Mouse (Mus musculus) liver, adult (tissue): ENCODE data around the gene Vstm2a.

Source experiments
- GATA4 ChIP-seq: IDR thresholded peaks from 2 replicates; pipeline ENCODE4 v1.6.1; 2014; ENCODE audit warnings: mild to moderate bottlenecking, low read length; ENCODE audit not compliant: insufficient replicate concordance

Vstm2a gene

DNA sequence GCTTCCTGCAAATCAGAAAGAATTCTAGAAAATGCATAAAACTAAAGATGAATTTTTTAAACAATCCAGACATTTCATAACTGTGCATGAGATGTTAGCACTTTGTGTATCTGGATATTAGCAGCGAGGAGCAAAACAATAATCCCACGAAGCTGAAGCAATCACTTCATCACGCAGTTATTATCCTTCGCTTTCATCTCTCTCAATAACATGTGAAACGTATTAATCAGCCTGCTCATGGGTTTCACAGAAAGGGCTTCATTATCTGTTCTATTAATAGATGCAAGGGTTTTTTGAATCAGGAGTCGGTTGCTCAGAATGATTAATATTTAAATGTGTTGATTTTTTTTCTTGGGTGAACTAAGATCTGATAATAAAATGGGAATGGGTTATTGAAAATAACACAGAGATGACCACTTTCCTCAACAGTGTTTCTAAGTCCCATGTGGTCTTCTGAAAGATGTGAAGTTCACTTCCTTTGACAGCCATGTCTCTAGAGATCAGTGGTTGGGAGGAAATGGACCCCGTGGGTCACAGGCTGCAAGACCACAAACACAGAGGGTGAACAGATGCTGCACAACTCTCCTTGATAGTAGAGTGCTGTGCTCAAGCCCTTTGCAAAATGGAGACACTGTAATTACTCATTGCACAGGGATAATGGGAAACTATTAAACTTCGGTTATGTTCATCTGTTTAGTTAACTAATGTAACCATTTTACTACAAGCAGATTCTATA is 109.5 kb downstream of the Vstm2a start:
- no peak for TF ChIP-seq GATA4

DNA sequence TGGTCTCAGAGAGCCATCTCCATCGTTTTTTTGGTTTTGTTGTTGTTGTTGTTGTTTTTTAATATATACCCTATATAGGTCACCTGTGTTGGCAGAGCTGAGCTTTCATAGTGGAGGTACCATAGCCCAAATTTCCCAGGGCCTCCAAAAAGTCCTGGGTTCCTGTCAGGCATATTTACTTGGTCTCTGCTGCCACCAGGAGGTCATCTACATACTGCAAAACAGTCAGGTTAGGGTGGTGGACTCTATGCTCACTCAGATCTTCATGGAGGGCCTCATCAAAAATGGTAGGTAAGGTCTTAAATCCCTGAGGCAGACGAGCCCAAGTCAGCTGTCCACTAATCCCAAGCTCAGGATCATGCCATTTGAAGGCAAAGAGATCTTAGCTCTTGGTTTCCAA is 146.1 kb downstream of the Vstm2a start:
- no peak for TF ChIP-seq GATA4

DNA sequence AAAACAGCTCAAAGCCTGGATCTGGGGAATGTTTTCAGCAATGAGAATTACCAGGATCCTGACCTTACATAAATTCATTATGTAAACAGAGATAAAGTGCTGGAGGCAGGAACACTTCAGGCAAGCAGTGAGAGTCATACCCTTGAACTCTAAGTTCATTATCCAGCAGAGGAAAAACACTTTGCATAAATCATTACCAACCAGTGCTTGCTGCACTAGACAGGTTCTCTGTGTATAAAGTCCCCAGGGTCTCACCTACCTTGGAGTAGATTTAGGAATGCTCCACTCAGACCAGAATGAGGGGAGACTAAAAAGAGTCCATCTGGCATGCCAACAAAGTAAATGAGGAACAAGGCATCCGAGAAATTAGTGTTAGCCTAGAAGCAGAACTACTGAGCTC is 154.2 kb downstream of the Vstm2a start:
- TF ChIP-seq GATA4, result no peak

DNA sequence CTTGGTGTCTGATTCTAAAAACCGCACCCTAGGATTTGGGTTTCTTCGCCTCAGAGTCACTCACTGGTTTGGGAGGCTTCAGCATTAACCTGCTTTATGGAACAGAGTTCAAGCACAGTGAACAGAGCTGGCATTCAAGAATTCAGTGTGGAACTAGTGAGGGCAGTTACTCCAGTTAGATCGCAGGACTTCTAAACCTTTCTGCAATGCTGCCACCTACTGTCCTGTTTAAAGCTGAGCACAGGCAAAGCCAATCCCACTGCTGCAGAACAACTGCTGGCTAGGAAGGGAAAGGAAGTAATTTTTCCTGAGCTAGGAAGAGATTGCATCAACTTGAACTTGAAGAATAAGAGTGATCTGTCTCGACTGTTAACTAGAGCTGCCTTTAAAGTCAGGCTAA is 155.1 kb downstream of the Vstm2a start:
- no peak for TF ChIP-seq GATA4

DNA sequence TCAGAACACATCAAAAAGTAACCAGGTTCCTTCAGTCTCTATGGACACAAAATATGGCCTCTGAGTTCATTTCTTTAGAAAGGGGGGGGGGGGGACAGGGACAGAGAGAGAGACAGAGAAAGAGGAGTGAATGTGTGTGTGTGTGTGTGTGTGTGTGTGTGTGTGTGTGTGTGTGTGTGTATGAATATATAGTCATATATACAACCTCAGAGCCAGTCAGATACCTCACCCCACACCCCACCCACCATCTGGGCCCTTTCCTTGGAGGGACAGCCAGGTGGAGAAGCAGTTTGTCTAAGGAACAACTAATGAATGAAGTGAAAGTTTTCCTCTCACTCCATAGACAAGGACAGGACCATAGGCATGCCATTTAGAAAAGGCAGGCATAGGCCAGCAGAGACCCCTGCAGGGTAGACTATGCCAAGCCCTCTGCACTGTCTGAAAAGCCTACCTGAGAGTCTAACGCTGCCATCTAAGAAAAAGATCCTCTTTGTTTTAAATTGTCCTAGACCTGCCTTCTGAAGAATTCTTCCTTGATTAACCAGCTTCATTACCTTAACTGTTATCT is 155.6 kb downstream of the Vstm2a start:
- TF ChIP-seq GATA4, result no peak

DNA sequence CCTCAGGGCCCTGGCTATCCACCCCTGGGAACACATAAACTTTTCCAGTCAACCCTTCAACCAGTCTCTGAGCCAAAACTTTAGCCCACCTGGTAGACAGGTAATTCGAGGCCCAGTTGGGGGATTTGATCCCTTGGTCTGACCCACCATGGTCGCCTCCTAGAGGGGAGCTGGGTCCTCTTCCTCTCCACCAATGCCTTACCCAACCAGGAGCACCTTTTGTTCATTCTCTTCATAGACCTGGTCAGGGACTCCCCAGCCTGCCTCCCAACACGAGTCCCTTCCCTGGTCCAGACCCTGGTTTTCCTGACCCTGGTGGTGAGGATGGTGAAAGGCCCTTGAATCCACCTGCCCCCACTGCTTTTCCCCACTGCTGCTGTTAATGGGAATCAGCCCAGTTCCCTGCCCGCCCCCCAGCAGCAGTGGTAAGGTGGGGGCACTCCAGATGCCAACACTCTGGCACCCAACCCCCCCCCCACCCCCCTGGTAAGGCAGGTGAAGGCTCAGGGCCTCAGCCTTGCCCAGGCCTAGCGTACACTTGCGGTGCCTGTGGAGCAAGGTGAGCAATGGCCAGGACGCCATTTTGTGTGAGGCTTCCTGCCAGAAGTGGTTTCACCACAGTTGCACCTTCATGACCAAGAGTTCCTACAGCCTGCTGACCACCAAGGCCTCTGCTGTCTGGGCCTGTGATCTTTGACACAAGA is 182.2 kb downstream of the Vstm2a start:
- no peak for TF ChIP-seq GATA4
